Mouse (Mus musculus): ENCODE measurements around the gene Gm8232. TPM values are rescaled to one million over a fixed set of nuclear protein-coding genes. Genes with fewer than 3 reads are reported as not detected.
"Not testable (repeated sequence)": the region's sequence is repeated elsewhere in the genome, so short reads cannot be mapped to it uniquely, and the experiment has no call there.

The Gm8232 gene
- not detected in 2 replicates for polyA plus RNA-seq (2015; fragmentation: Nextera tagmentation; extraction: Ambion mirVana)

DNA sequence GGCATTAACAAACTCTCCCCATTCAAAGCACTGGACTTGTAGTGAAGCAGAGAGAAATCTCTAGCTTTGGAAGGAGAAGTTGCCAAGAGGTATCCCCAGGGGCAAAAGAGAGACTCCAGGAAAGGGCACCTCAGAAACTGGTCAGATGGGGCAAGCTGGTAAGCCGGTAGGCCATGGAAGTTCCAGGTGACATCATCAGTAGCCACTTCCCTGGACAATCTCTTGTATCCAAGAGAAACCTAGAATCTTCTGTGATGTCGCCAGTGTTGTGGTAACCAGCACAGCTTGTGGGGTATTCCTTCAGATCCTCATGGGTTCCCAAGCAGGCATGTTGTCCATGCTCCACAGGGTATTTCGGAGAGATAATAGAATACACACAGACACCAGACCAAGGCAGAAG is at the start of gene Gm8232:
Gm8232 (plus strand) TSS at position 301 of the 400 bp plus-strand sequence.
- 90% methylated on average over 3 of the region's 3 CpGs for WGBS
- not testable (repeated sequence) for H3K36me3 ChIP-seq; ATAC-seq (ENCODE audit: insufficient number of reproducible peaks, low FRiP score, low TSS enrichment, low read depth); H3K27ac ChIP-seq (replicated peaks); H3K9ac ChIP-seq; H3K4me2 ChIP-seq (replicated peaks); H3K27me3 ChIP-seq; H3K4me1 ChIP-seq; H3K9me3 ChIP-seq (replicated peaks); H3K4me3 ChIP-seq (replicated peaks)

DNA sequence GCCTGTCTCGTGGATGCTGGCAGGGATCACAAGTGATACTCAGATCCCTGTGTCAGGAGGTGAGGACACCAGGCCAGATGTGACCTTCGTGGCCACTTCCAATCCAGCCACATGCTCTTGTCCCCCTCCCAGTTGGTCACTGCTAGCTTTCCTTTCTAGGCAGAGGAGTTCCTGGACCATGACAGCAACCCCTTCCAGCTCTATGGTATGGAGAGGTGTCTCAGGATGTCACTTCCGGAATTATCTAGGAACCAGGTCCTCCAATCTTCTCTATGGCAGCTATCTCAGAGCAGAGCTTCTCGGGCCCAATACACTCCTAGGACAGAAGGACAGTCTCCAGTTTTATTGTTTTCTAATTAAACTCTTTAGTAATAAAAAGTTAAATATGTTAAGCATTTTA is 49.2 kb upstream of the Gm8232 start:
- ATAC-seq (ENCODE audit: insufficient number of reproducible peaks, low FRiP score, low TSS enrichment, low read depth); H3K4me3 ChIP-seq (replicated peaks); H3K9ac ChIP-seq; H3K4me2 ChIP-seq (replicated peaks); H3K27me3 ChIP-seq; H3K9me3 ChIP-seq (replicated peaks); H3K36me3 ChIP-seq; H3K4me1 ChIP-seq; H3K27ac ChIP-seq (replicated peaks): not testable (repeated sequence)
- WGBS, result 73% methylated on average over 4 of the region's 4 CpGs

DNA sequence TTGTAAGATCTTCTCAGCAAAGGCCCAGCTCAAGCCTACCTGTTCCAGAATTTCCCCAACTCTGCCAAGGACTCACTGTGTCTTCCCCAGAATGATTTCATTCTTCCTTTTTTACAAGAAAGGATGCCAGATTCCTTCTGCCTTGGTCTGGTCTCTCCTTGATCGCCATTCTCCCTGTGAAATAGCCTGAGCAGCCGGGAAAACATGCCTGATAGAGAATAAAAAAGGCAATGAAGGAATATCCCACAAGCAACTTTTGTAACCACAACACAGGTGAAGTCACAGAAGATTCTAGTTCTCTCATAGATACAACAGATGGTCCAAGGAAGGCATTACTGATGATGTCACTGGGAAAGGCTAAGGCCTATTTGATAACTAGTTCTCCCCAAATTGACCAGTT is 22.8 kb upstream of the Gm8232 start, which contains the start of gene Gm3371:
Gm3371 (minus strand) TSS at position 101 of the 400 bp plus-strand sequence.
- H3K9ac ChIP-seq; H3K4me2 ChIP-seq (replicated peaks); H3K36me3 ChIP-seq; H3K9me3 ChIP-seq (replicated peaks); H3K4me1 ChIP-seq; ATAC-seq (ENCODE audit: insufficient number of reproducible peaks, low FRiP score, low TSS enrichment, low read depth); H3K27ac ChIP-seq (replicated peaks); H3K27me3 ChIP-seq; H3K4me3 ChIP-seq (replicated peaks): not testable (repeated sequence)
- WGBS, result no CpG with 5 or more reads among the region's 2 CpGs

Other genes starting within 250 kb of the Gm8232 start
- not detected in 2 replicates for gene Gm8212, start 236.0 kb upstream of the Gm8232 start, polyA plus RNA-seq (2015; fragmentation: Nextera tagmentation; extraction: Ambion mirVana)
- not detected in 2 replicates for gene 4930503E14Rik, start 220.4 kb upstream of the Gm8232 start, polyA plus RNA-seq (2015; fragmentation: Nextera tagmentation; extraction: Ambion mirVana)
- not detected in 2 replicates for gene Gm8220, start 148.1 kb upstream of the Gm8232 start, polyA plus RNA-seq (2015; fragmentation: Nextera tagmentation; extraction: Ambion mirVana)
- gene Gm5930, start 95.1 kb upstream of the Gm8232 start, polyA plus RNA-seq (2015; fragmentation: Nextera tagmentation; extraction: Ambion mirVana), result not detected in 2 replicates
- gene Gm8229, start 68.3 kb upstream of the Gm8232 start, polyA plus RNA-seq (2015; fragmentation: Nextera tagmentation; extraction: Ambion mirVana), result not detected in 2 replicates
- gene Gm3371, start 22.9 kb upstream of the Gm8232 start, polyA plus RNA-seq (2015; fragmentation: Nextera tagmentation; extraction: Ambion mirVana), result not detected in 2 replicates
- not detected in 2 replicates for gene BC061237, start 58.8 kb downstream of the Gm8232 start, polyA plus RNA-seq (2015; fragmentation: Nextera tagmentation; extraction: Ambion mirVana)
- not detected in 2 replicates for gene Gm17093, start 84.6 kb downstream of the Gm8232 start, polyA plus RNA-seq (2015; fragmentation: Nextera tagmentation; extraction: Ambion mirVana)
- not detected in 2 replicates for gene Gm8247, start 149.5 kb downstream of the Gm8232 start, polyA plus RNA-seq (2015; fragmentation: Nextera tagmentation; extraction: Ambion mirVana)
- gene Gm5624, start 194.3 kb downstream of the Gm8232 start, polyA plus RNA-seq (2015; fragmentation: Nextera tagmentation; extraction: Ambion mirVana), result not detected in 2 replicates

Measured in embryonic facial prominence, embryonic 15.5 days (tissue).